Mouse (Mus musculus): ENCODE results near the gene Aoc1. TPM values are rescaled to one million over a fixed set of nuclear protein-coding genes. Genes with fewer than 3 reads are reported as not detected.

Aoc1 gene
- polyA plus RNA-seq, 1 experiment: 0.84 TPM

DNA sequence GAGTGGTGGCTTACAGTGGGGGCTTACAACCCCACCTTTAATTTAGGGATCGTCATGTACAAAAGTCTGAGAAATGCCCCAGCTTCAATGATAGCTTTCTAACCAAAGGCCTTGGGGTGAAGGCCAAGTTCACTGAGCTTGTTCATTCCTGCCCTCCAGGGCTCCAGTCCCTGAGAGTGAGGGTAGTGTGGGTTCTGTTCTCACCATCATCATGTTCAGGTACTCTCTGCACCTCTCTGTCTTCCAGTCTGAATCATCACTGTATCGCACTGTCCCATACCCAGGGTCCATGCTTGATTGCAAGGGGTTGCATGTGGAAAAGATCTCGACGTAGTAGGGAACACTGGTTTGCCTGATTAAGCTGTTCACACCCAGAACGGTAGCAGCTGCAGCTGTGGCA, 37.5 kb upstream of the Aoc1 start:
- Histone ChIP-seq H3K36me3 (ENCODE audit: control insufficient read depth, insufficient read depth, low read length) (no peaks in the 10 kb centered on the region), H3K27ac (ENCODE audit: control insufficient read depth, insufficient read depth, low read depth, low read length) (no peak overlapping the region), H3K4me3 (ENCODE audit: control insufficient read depth, low read depth, low read length) (no peak overlapping the region), H3K27me3 (ENCODE audit: control insufficient read depth, insufficient read depth, low read length) (no peaks in the 10 kb centered on the region), H3K4me1 (ENCODE audit: control insufficient read depth, insufficient read depth, low read length) (no peaks in the 10 kb centered on the region)
- no peak for TF ChIP-seq POLR2A (IDR thresholded peaks at IDR 0.05; ENCODE audit: control insufficient read depth, low read depth, low read length)
- TF ChIP-seq CTCF (IDR thresholded peaks at IDR 0.05; ENCODE audit: control insufficient read depth, insufficient read depth, insufficient replicate concordance, low read depth, low read length): no peak

DNA sequence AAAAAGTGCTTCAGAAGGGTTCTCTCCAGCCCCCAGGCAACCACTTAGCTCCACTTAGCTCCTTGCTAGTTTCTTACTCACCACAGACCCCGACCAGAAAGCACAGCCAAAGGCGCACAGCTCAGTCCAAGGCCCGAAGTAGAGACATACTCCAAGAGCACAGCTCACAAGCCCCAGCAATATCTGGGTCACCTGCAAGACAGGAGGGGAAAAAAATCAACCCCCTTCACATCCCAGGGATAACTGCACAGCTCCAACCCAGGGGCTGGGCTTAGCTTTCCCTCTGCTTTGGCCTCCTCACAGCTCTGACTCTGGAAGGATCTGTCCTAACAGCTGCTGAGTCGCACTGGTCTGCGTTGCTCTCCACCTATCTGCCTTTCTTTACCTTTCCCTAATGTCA, 36.5 kb upstream of the Aoc1 start:
- no peak overlapping the region for H3K4me3 ChIP-seq (ENCODE audit: control insufficient read depth, low read depth, low read length)
- H3K36me3 ChIP-seq (ENCODE audit: control insufficient read depth, insufficient read depth, low read length): no peaks in the 10 kb centered on the region
- TF ChIP-seq POLR2A (IDR thresholded peaks at IDR 0.05; ENCODE audit: control insufficient read depth, low read depth, low read length): no peak
- TF ChIP-seq CTCF (IDR thresholded peaks at IDR 0.05; ENCODE audit: control insufficient read depth, insufficient read depth, insufficient replicate concordance, low read depth, low read length): no peak
- H3K27ac ChIP-seq (ENCODE audit: control insufficient read depth, insufficient read depth, low read depth, low read length): no peak overlapping the region
- no peaks in the 10 kb centered on the region for H3K27me3 ChIP-seq (ENCODE audit: control insufficient read depth, insufficient read depth, low read length)
- H3K4me1 ChIP-seq (ENCODE audit: control insufficient read depth, insufficient read depth, low read length): no peaks in the 10 kb centered on the region

DNA sequence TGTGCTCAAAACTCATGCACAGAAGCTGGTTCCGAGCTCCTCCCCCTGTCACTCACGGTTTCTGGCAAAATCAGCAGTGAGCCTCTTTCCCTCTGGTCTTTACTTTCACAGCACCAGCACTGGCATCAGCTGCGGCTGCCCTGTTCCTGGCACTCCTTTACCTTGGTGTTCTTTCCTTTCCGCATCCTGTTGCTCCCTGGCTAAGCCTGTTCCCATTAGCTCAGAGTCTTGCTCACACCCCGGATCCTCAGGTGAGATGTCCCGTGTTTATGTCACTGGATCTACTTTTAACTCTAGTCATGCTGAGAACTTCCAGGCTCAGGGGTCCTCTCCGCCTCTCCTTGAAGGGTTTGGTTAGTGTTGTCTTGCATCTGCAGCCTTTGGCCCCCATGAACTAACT, 35.2 kb upstream of the Aoc1 start:
- Histone ChIP-seq H3K4me3 (ENCODE audit: control insufficient read depth, low read depth, low read length) (no peak overlapping the region), H3K4me1 (ENCODE audit: control insufficient read depth, insufficient read depth, low read length) (no peaks in the 10 kb centered on the region), H3K27ac (ENCODE audit: control insufficient read depth, insufficient read depth, low read depth, low read length) (no peak overlapping the region), H3K27me3 (ENCODE audit: control insufficient read depth, insufficient read depth, low read length) (no peaks in the 10 kb centered on the region), H3K36me3 (ENCODE audit: control insufficient read depth, insufficient read depth, low read length) (no peaks in the 10 kb centered on the region)
- TF ChIP-seq POLR2A (IDR thresholded peaks at IDR 0.05; ENCODE audit: control insufficient read depth, low read depth, low read length): no peak
- TF ChIP-seq CTCF (IDR thresholded peaks at IDR 0.05; ENCODE audit: control insufficient read depth, insufficient read depth, insufficient replicate concordance, low read depth, low read length): no peak

DNA sequence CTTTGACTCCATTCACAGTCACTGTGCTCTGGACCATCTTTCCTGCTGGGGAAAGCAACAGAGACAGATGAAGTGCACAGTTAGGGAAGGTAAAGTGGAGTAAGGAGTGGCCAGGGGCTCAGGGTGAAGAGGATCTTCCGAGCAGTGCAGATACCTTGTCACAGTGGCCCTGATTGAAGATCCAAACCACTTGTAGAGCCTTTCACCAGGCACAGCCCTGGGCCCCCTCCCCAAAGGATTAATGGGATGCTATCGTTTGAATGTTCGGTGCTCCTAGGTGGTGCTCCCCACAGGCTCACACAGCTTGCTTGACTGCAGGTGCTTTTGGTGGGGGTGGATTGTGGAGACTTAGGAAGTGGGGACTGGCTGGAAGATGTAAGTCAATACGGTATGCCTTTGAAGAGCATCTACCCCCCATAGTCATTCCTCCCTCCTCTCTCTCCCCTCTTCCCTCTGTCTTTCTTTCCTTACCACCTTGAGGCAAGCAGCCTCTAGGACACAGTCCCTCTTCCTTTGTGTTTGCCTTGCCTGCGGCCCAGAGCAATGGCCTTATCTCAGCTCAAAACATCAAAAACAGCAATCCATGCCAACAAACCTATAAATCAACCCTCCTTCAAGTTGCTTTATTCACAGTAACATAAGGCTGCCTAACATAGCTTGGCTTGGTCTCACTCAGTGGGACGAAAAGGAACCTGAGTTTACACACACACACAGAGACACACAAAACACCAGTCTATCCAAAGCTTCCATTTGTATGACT, 34.2 kb upstream of the Aoc1 start:
- no peak overlapping the region for H3K4me3 ChIP-seq (ENCODE audit: control insufficient read depth, low read depth, low read length)
- no peaks in the 10 kb centered on the region for H3K27me3 ChIP-seq (ENCODE audit: control insufficient read depth, insufficient read depth, low read length)
- H3K27ac ChIP-seq (ENCODE audit: control insufficient read depth, insufficient read depth, low read depth, low read length): no peak overlapping the region
- H3K4me1 ChIP-seq (ENCODE audit: control insufficient read depth, insufficient read depth, low read length): no peaks in the 10 kb centered on the region
- TF ChIP-seq CTCF (IDR thresholded peaks at IDR 0.05; ENCODE audit: control insufficient read depth, insufficient read depth, insufficient replicate concordance, low read depth, low read length) (no peak), POLR2A (IDR thresholded peaks at IDR 0.05; ENCODE audit: control insufficient read depth, low read depth, low read length) (no peak)
- H3K36me3 ChIP-seq (ENCODE audit: control insufficient read depth, insufficient read depth, low read length): no peaks in the 10 kb centered on the region

DNA sequence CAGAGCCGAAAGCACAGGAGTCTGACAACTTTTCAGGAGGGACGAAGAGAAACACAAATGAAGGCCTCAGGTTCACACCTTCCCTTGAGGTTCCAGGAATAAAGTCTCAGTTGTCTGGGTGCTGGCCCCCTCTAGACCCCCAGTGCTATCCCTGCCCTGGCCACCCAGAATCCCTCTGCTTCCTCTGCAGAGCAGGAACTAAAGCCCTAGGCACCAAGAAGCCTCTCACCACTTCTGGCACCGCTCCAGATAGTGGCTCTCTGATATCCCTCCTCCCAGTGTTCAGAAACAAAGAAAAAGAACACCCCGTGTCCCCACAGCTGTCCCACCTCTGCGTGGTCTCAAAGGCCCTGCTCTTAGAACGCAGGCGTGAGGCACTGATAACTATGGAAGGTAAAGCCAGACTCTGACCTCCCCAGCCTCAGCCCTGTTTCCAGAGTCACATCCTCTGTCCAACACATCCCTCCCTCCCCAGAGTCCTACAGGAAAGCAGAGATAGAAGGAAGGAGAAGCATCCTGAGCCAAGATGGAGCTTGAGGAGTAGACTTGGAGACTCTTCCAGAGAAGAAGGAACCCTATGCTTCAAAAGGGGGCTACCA, 32.2 kb upstream of the Aoc1 start, which contains the start of gene Tmem176a:
Gene Tmem176a (plus strand): TSS at position 549 of the 599 bp plus-strand sequence.
- Histone ChIP-seq H3K27me3 (ENCODE audit: control insufficient read depth, insufficient read depth, low read length) (no peaks in the 10 kb centered on the region), H3K4me1 (ENCODE audit: control insufficient read depth, insufficient read depth, low read length) (no peaks in the 10 kb centered on the region), H3K4me3 (ENCODE audit: control insufficient read depth, low read depth, low read length) (peak within 1 kb of the TSS; percentile 55), H3K36me3 (ENCODE audit: control insufficient read depth, insufficient read depth, low read length) (no peaks in the 10 kb centered on the region), H3K27ac (ENCODE audit: control insufficient read depth, insufficient read depth, low read depth, low read length) (peak within 1 kb of the TSS; percentile 15)
- no peak for TF ChIP-seq CTCF (IDR thresholded peaks at IDR 0.05; ENCODE audit: control insufficient read depth, insufficient read depth, insufficient replicate concordance, low read depth, low read length)
- TF ChIP-seq POLR2A (IDR thresholded peaks at IDR 0.05; ENCODE audit: control insufficient read depth, low read depth, low read length): no peak

DNA sequence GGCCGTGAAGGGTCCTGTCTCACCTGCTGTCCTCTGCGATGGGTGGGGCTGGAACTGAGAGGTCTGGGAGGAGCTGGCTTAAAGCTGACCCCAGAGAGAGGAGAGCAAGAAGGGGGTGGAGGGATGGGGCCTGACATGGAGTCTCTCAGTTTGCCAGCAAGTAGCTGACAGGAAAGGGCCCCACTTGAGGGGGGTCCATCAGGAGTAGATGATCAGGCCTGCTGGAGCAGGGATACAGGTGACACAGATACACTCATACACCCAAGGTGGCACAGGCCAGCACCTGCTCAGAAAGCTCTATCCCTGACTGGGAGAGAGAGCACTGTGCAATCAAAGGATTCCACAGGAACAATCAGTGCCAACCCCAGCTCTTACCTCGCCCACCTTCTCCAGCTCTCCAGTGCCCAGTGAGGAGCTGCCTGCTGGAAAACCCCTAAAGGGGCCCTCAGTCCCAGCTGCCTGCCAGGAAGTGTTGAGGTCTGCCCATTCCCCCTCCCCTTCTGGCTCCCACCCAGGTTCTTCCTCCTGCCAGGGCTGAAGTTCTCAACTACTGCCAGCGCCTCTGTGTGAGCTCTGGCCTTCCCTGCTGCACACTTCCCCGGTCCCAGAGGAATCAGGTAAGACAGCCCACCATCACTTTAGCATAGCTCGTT, 31.6 kb upstream of the Aoc1 start, which contains the start of gene Tmem176b:
Gene Tmem176b (minus strand): TSS at position 524 of the 653 bp plus-strand sequence.
- Histone ChIP-seq H3K4me1 (ENCODE audit: control insufficient read depth, insufficient read depth, low read length) (no peaks in the 10 kb centered on the region), H3K36me3 (ENCODE audit: control insufficient read depth, insufficient read depth, low read length) (no peaks in the 10 kb centered on the region), H3K27me3 (ENCODE audit: control insufficient read depth, insufficient read depth, low read length) (no peaks in the 10 kb centered on the region), H3K27ac (ENCODE audit: control insufficient read depth, insufficient read depth, low read depth, low read length) (peak within 1 kb of the TSS; percentile 15), H3K4me3 (ENCODE audit: control insufficient read depth, low read depth, low read length) (peak within 1 kb of the TSS; percentile 55)
- TF ChIP-seq POLR2A (IDR thresholded peaks at IDR 0.05; ENCODE audit: control insufficient read depth, low read depth, low read length): no peak
- TF ChIP-seq CTCF (IDR thresholded peaks at IDR 0.05; ENCODE audit: control insufficient read depth, insufficient read depth, insufficient replicate concordance, low read depth, low read length): no peak

Data from testis, adult 2 months (tissue).